7 mouse cellular contexts compared by ENCODE assay signal in genomic region chr13:33074029-33074428, GRCm38 (mm10). TPM values are rescaled to one million over a fixed set of nuclear protein-coding genes. Genes with fewer than 3 reads are reported as not detected.
DNase-seq lines count a peak whose midpoint lies in the region; ATAC-seq and TF ChIP-seq lines count a peak whose summit lies in the region.

No protein-coding gene starts in this region.

- H3K4me3 ChIP-seq in neural tube, embryonic 14.5 days (ENCODE audit: low read depth, low read length) = no peak overlapping the region
- no peak overlapping the region for H3K4me3 ChIP-seq in limb, embryonic 14.5 days (replicated peaks; ENCODE audit: low read length)

- no peak for DNase-seq in neural tube, embryonic 10.5 days (ENCODE audit: extremely low spot score, low spot score)
- peak; percentile 82 for DNase-seq in adipocyte (ENCODE audit: low spot score)
- DNase-seq in limb, embryonic 14.5 days (ENCODE audit: low spot score) = peak; percentile 39
- DNase-seq in layer of hippocampus, adult 9-10 months (ENCODE audit: low spot score) = no peak

- no peak overlapping the region for H3K4me2 ChIP-seq in neural tube, embryonic 14.5 days (ENCODE audit: low read depth, low read length)
- H3K4me2 ChIP-seq in limb, embryonic 14.5 days (replicated peaks; ENCODE audit: low read depth, low read length, severe bottlenecking) = no peak overlapping the region

- H3K36me3 ChIP-seq in neural tube, embryonic 14.5 days (ENCODE audit: control insufficient read depth, insufficient read depth, low read length) = no peaks in the 10 kb centered on the region
- H3K36me3 ChIP-seq in limb, embryonic 14.5 days (ENCODE audit: control insufficient read depth, insufficient read depth, low read length) = no peaks in the 10 kb centered on the region

- no peak overlapping the region for H3K27ac ChIP-seq in neural tube, embryonic 14.5 days (ENCODE audit: low read depth, low read length)
- H3K27ac ChIP-seq in limb, embryonic 14.5 days (replicated peaks; ENCODE audit: low read depth, low read length) = no peak overlapping the region

- no peaks in the 10 kb centered on the region for H3K27me3 ChIP-seq in neural tube, embryonic 14.5 days (ENCODE audit: control insufficient read depth, insufficient read depth, low read length)
- no peaks in the 10 kb centered on the region for H3K27me3 ChIP-seq in limb, embryonic 14.5 days (ENCODE audit: control insufficient read depth, insufficient read depth, low read length)

- ATAC-seq in neural tube, embryonic 14.5 days (ENCODE audit: low read depth) = 0 out of 2 replicates have a peak, but pooled peaks have one; percentile 54
- peak; percentile 78 for ATAC-seq in erythroid progenitor cell, adult 5-6 weeks (replicated peaks; ENCODE audit: low FRiP score, poor library complexity, severe bottlenecking)
- ATAC-seq in limb, embryonic 14.5 days (ENCODE audit: low FRiP score, low read depth) = no peak
- peak; percentile 44 for ATAC-seq in neutrophil, adult 5-6 weeks (ENCODE audit: extremely low read depth, insufficient number of reproducible peaks, low FRiP score, poor library complexity, severe bottlenecking)

- TF ChIP-seq POLR2A in limb, embryonic 14.5 days (IDR thresholded peaks at IDR 0.05; ENCODE audit: borderline replicate concordance, extremely low read depth, insufficient read depth, insufficient read length) = no peak

- H3K4me1 ChIP-seq in neural tube, embryonic 14.5 days (ENCODE audit: control insufficient read depth, insufficient read depth, low read length) = no peaks in the 10 kb centered on the region
- H3K4me1 ChIP-seq in limb, embryonic 14.5 days (ENCODE audit: control insufficient read depth, insufficient read depth, low read length) = no peaks in the 10 kb centered on the region

- H3K9ac ChIP-seq in neural tube, embryonic 14.5 days (replicated peaks; ENCODE audit: low read depth, low read length) = no peak overlapping the region
- H3K9ac ChIP-seq in limb, embryonic 14.5 days (ENCODE audit: low read depth, low read length, severe bottlenecking) = no peak overlapping the region

- H3K9me3 ChIP-seq in neural tube, embryonic 14.5 days (ENCODE audit: control insufficient read depth, low read length) = no peaks in the 10 kb centered on the region
- H3K9me3 ChIP-seq in limb, embryonic 14.5 days (ENCODE audit: control insufficient read depth, low read length) = no peaks in the 10 kb centered on the region

RNA-seq across cellular contexts. Expression of gene Serpinb1b, which starts 4.3 kb away (rescaled TPM):
- 24.0 and 45.4 TPM in 2 replicates for polyA plus RNA-seq in neural tube, embryonic 14.5 days (2014; fragmentation: Nextera tagmentation; extraction: Ambion mirVana)
- total RNA-seq in erythroid progenitor cell, adult 5-6 weeks (2015; ENCODE audit: low replicate concordance) = not detected in 2 replicates
- not detected in 2 replicates for total RNA-seq in erythroid progenitor cell, adult 5-6 weeks (2017; ENCODE audit: low replicate concordance)
- polyA plus RNA-seq in limb, embryonic 14.5 days (2012; rRNA removed) = 0.14 and 0.26 TPM in 2 replicates
- polyA plus RNA-seq in limb, embryonic 14.5 days (2014; fragmentation: Nextera tagmentation; extraction: Ambion mirVana) = 1.1 and 1.6 TPM in 2 replicates
- not detected in 2 replicates for total RNA-seq in neutrophil, adult 5-6 weeks (2017)

RNA-seq across cellular contexts. Expression of gene Serpinb9b, which starts 46.8 kb away (rescaled TPM):
- polyA plus RNA-seq in neural tube, embryonic 14.5 days (2014; fragmentation: Nextera tagmentation; extraction: Ambion mirVana) = 0.28 and 0.29 TPM in 2 replicates
- not detected in 2 replicates for total RNA-seq in erythroid progenitor cell, adult 5-6 weeks (2015; ENCODE audit: low replicate concordance)
- not detected in 2 replicates for total RNA-seq in erythroid progenitor cell, adult 5-6 weeks (2017; ENCODE audit: low replicate concordance)
- polyA plus RNA-seq in limb, embryonic 14.5 days (2012; rRNA removed) = 0.10 TPM in 2 replicates
- polyA plus RNA-seq in limb, embryonic 14.5 days (2014; fragmentation: Nextera tagmentation; extraction: Ambion mirVana) = 0.10 TPM in 1 of 2 replicates, not detected in the other
- total RNA-seq in neutrophil, adult 5-6 weeks (2017) = 0.23 and 0.25 TPM in 2 replicates

Comparison
In these comparisons a context has a peak if more than half of its experiments do, and no peak if none do; other contexts are left out.
1. DNase-seq: peak in adipocyte (single experiment) and limb, embryonic 14.5 days (single experiment); none in neural tube, embryonic 10.5 days (single experiment) and layer of hippocampus, adult 9-10 months (single experiment).